12 mouse cellular contexts compared by ENCODE assay signal in genomic region chr11:8068873-8069272, GRCm38 (mm10).
DNase-seq lines count a peak whose midpoint lies in the region; ATAC-seq lines count a peak whose summit lies in the region.
"Had no signal": no experiment of that assay in that cellular context is flagged by ENCODE, and none has a peak within 500 bp of the region (broad histone marks: within the 10 kb centered on the region; RNA-seq: fewer than 3 reads in every experiment).

No protein-coding gene starts in this region.

- no peak overlapping the region for H3K27ac ChIP-seq in hindbrain, embryonic 14.5 days
- H3K27ac ChIP-seq in hindbrain, embryonic 10.5 days, result no peak overlapping the region
- H3K27ac ChIP-seq: midbrain, embryonic 12.5 days had no signal

- H3K36me3 ChIP-seq in hindbrain, embryonic 14.5 days (replicated peaks; ENCODE audit: control insufficient read depth, insufficient read depth), result no peaks in the 10 kb centered on the region
- H3K36me3 ChIP-seq in hindbrain, embryonic 10.5 days, result no peaks in the 10 kb centered on the region
- H3K36me3 ChIP-seq: G1E; midbrain, embryonic 12.5 days had no signal

- 0 out of 2 replicates have a peak, but pooled peaks have one; percentile 48 for ATAC-seq in hindbrain, embryonic 14.5 days (ENCODE audit: low FRiP score)
- ATAC-seq: intestine, embryonic 16.5 days had no signal

- no peak for DNase-seq in hindbrain, embryonic 14.5 days (ENCODE audit: low spot score)
- no peak for DNase-seq in hindbrain, embryonic 10.5 days (ENCODE audit: low spot score)
- DNase-seq in 3T3-L1 (ENCODE audit: low read depth, low spot score), result peak; percentile 56
- DNase-seq in ZHBTc4 (ENCODE audit: low read depth, low spot score), result peak; percentile 38
- DNase-seq in hindlimb bud, embryonic 11.5 days (ENCODE audit: extremely low spot score, low read depth, low spot score), result peak; percentile 62
- DNase-seq in thymus, postnatal 10 days (ENCODE audit: low spot score in 2 of 2), result no peak
- DNase-seq in ovary, postnatal 36 days (ENCODE audit: low spot score), result no peak
- no peak for DNase-seq in natural killer cell, adult 2 months (ENCODE audit: low spot score in 2 of 2)
- DNase-seq: thymus, postnatal 25 days had no signal

- H3K27me3 ChIP-seq in hindbrain, embryonic 14.5 days (ENCODE audit: control insufficient read depth, insufficient read depth, low read length), result no peaks in the 10 kb centered on the region
- no peaks in the 10 kb centered on the region for H3K27me3 ChIP-seq in hindbrain, embryonic 10.5 days (ENCODE audit: insufficient read depth, poor library complexity, severe bottlenecking)
- H3K27me3 ChIP-seq: midbrain, embryonic 12.5 days had no signal

- WGBS in hindbrain, embryonic 14.5 days, result 28% methylated on average over 3 of the region's 3 CpGs
- 18% methylated on average over 3 of the region's 3 CpGs for WGBS in hindbrain, embryonic 10.5 days

- no peak overlapping the region for H3K4me2 ChIP-seq in hindbrain, embryonic 14.5 days (replicated peaks)
- H3K4me2 ChIP-seq: midbrain, embryonic 12.5 days had no signal

- no peak overlapping the region for H3K9ac ChIP-seq in hindbrain, embryonic 14.5 days
- H3K9ac ChIP-seq: midbrain, embryonic 12.5 days had no signal

- H3K4me1 ChIP-seq in hindbrain, embryonic 14.5 days (replicated peaks; ENCODE audit: control insufficient read depth, insufficient read depth, low read length), result no peaks in the 10 kb centered on the region
- peaks cover 10% of the 10 kb centered on the region for H3K4me1 ChIP-seq in hindbrain, embryonic 10.5 days (replicated peaks)

- H3K4me3 ChIP-seq in hindbrain, embryonic 14.5 days (replicated peaks; ENCODE audit: low read length), result no peak overlapping the region
- H3K4me3 ChIP-seq in hindbrain, embryonic 10.5 days, result no peak overlapping the region
- H3K4me3 ChIP-seq: midbrain, embryonic 12.5 days had no signal

- no peaks in the 10 kb centered on the region for H3K9me3 ChIP-seq in hindbrain, embryonic 14.5 days (ENCODE audit: control insufficient read depth, low read length)
- H3K9me3 ChIP-seq in hindbrain, embryonic 10.5 days, result no peaks in the 10 kb centered on the region
- H3K9me3 ChIP-seq: midbrain, embryonic 12.5 days had no signal

Comparison
In these comparisons a context has a peak if more than half of its experiments do, and no peak if none do; other contexts are left out.
1. DNase-seq: peak in 3T3-L1 (single experiment), ZHBTc4 (single experiment) and hindlimb bud, embryonic 11.5 days (single experiment); none in hindbrain, embryonic 14.5 days (single experiment), hindbrain, embryonic 10.5 days (single experiment), thymus, postnatal 10 days (0 of 2), ovary, postnatal 36 days (single experiment) and natural killer cell, adult 2 months (0 of 2).